Mouse (Mus musculus): Measurements from ENCODE around the gene Hcn1.
"Not testable (repeated sequence)": the region's sequence is repeated elsewhere in the genome, so short reads cannot be mapped to it uniquely, and the experiment has no call there.

The Hcn1 gene

GRCm38 (mm10) chr13:117880471-117881225 is 278.5 kb downstream of the Hcn1 start:
- no peak for DNase-seq

- DNase-seq = no peak
Observed at GRCm38 (mm10) chr13:117892076-117892475, 290.0 kb downstream of the Hcn1 start.

- DNase-seq = no peak
Observed at GRCm38 (mm10) chr13:117898052-117898451, 295.9 kb downstream of the Hcn1 start.

- DNase-seq = no peak
Observed at GRCm38 (mm10) chr13:117907801-117908200, 305.7 kb downstream of the Hcn1 start.

GRCm38 (mm10) chr13:117929734-117930133 is 327.6 kb downstream of the Hcn1 start:
- no peak for DNase-seq

GRCm38 (mm10) chr13:117931746-117932145 is 329.6 kb downstream of the Hcn1 start:
- DNase-seq = no peak

GRCm38 (mm10) chr13:117938761-117939160 is 336.6 kb downstream of the Hcn1 start:
- no peak for DNase-seq

GRCm38 (mm10) chr13:117940536-117941280 is 338.6 kb downstream of the Hcn1 start:
- no peak for DNase-seq

- no peak for DNase-seq
Observed at GRCm38 (mm10) chr13:117946843-117947242, 344.7 kb downstream of the Hcn1 start.

- DNase-seq = no peak
Observed at GRCm38 (mm10) chr13:117947704-117948376, 345.7 kb downstream of the Hcn1 start.

- DNase-seq = no peak
Observed at GRCm38 (mm10) chr13:117958496-117959421, 356.6 kb downstream of the Hcn1 start.

GRCm38 (mm10) chr13:117964620-117965019 is 362.5 kb downstream of the Hcn1 start:
- no peak for DNase-seq

GRCm38 (mm10) chr13:117975382-117975781 is 373.3 kb downstream of the Hcn1 start:
- DNase-seq = no peak

- no peak for DNase-seq
Observed at GRCm38 (mm10) chr13:117975823-117976222, 373.7 kb downstream of the Hcn1 start.

- DNase-seq = no peak
Observed at GRCm38 (mm10) chr13:117984339-117984738, 382.2 kb downstream of the Hcn1 start.

GRCm38 (mm10) chr13:117999767-118000488 is 397.8 kb downstream of the Hcn1 start:
- no peak for DNase-seq

- DNase-seq = no peak
Observed at GRCm38 (mm10) chr13:118000538-118000937, 398.4 kb downstream of the Hcn1 start.

- DNase-seq = no peak
Observed at GRCm38 (mm10) chr13:118021176-118021575, 419.1 kb downstream of the Hcn1 start.

GRCm38 (mm10) chr13:118022891-118023290 is 420.8 kb downstream of the Hcn1 start:
- not testable (repeated sequence) for DNase-seq

- no peak for DNase-seq
Observed at GRCm38 (mm10) chr13:118023381-118023780, 421.3 kb downstream of the Hcn1 start.

GRCm38 (mm10) chr13:118026510-118026909 is 424.4 kb downstream of the Hcn1 start:
- no peak for DNase-seq

- no peak for DNase-seq
Observed at GRCm38 (mm10) chr13:118027868-118028267, 425.7 kb downstream of the Hcn1 start.
